Mouse (Mus musculus): ENCODE measurements around the gene Stard3nl. TPM values are rescaled to one million over a fixed set of nuclear protein-coding genes. Genes with fewer than 3 reads are reported as not detected.
"Not testable (repeated sequence)": the region's sequence is repeated elsewhere in the genome, so short reads cannot be mapped to it uniquely, and the experiment has no call there.

Gene Stard3nl
- total RNA-seq, 4 experiments from 2014 or later, result 5.9 to 8.8 (median 7.1) TPM

GRCm38 (mm10) chr13:19385226-19385625 lies 10.4 kb downstream of the Stard3nl start:
- DNase-seq (ENCODE audit: low spot score in 2 of 2), result no peak

- no peak for DNase-seq (ENCODE audit: low spot score in 2 of 2)
Measured at GRCm38 (mm10) chr13:19381112-19381828, 14.3 kb downstream of the Stard3nl start.

GRCm38 (mm10) chr13:19379313-19379712 lies 16.3 kb downstream of the Stard3nl start:
- DNase-seq (ENCODE audit: low spot score in 2 of 2), result no peak

GRCm38 (mm10) chr13:19372133-19372729 lies 23.4 kb downstream of the Stard3nl start:
- no peak for DNase-seq (ENCODE audit: low spot score in 2 of 2)

GRCm38 (mm10) chr13:19368817-19369216 lies 26.8 kb downstream of the Stard3nl start:
- no peak for DNase-seq (ENCODE audit: low spot score in 2 of 2)

GRCm38 (mm10) chr13:19367536-19367935 lies 28.1 kb downstream of the Stard3nl start:
- DNase-seq (ENCODE audit: low spot score in 2 of 2), result no peak

- DNase-seq (ENCODE audit: low spot score in 2 of 2), result no peak
Measured at GRCm38 (mm10) chr13:19366866-19367265, 28.7 kb downstream of the Stard3nl start.

- DNase-seq (ENCODE audit: low spot score in 2 of 2), result no peak
Measured at GRCm38 (mm10) chr13:19365596-19365995, 30.0 kb downstream of the Stard3nl start.

- DNase-seq (ENCODE audit: low spot score in 2 of 2), result no peak
Measured at GRCm38 (mm10) chr13:19364245-19364772, 31.3 kb downstream of the Stard3nl start.

GRCm38 (mm10) chr13:19362358-19362757 lies 33.2 kb downstream of the Stard3nl start:
- no peak for DNase-seq (ENCODE audit: low spot score in 2 of 2)

GRCm38 (mm10) chr13:19358027-19358426 lies 37.6 kb downstream of the Stard3nl start:
- DNase-seq (ENCODE audit: low spot score in 2 of 2), result no peak

GRCm38 (mm10) chr13:19357301-19357700 lies 38.3 kb downstream of the Stard3nl start:
- DNase-seq (ENCODE audit: low spot score in 2 of 2), result no peak

GRCm38 (mm10) chr13:19356720-19357119 lies 38.9 kb downstream of the Stard3nl start:
- no peak for DNase-seq (ENCODE audit: low spot score in 2 of 2)

GRCm38 (mm10) chr13:19356120-19356519 lies 39.5 kb downstream of the Stard3nl start:
- no peak for DNase-seq (ENCODE audit: low spot score in 2 of 2)

- DNase-seq (ENCODE audit: low spot score in 2 of 2), result no peak
Measured at GRCm38 (mm10) chr13:19352795-19353194, 42.8 kb downstream of the Stard3nl start.

- not testable (repeated sequence) for DNase-seq (ENCODE audit: low spot score in 2 of 2)
Measured at GRCm38 (mm10) chr13:19340356-19340755, 55.2 kb downstream of the Stard3nl start.

GRCm38 (mm10) chr13:19336310-19336709 lies 59.3 kb downstream of the Stard3nl start:
- not testable (repeated sequence) for DNase-seq (ENCODE audit: low spot score in 2 of 2)

Other genes starting within 250 kb of the Stard3nl start
- 100 to 1,000 TPM in 3 of 4 experiments, 10 to 100 TPM in 1; 90.8 to 132 (median 107) TPM for gene Epdr1, start 224.1 kb upstream of the Stard3nl start, total RNA-seq (2022)
- gene Sfrp4, start 227.3 kb upstream of the Stard3nl start, total RNA-seq (2022), result 1 to 10 TPM in 3 of 4 experiments, under 1 TPM in 1; 0.63 to 2.2 (median 2.1) TPM